Mouse (Mus musculus) lung, postnatal 14 days (tissue): ENCODE measurements around the gene Apip.
A peak's percentile ranks its signal among the peaks of the same experiment; 100 is the strongest.

Experiments used
- DNase-seq: peaks from one replicate; pipeline ENCODE4 v3.0.0; 2021

Apip gene

DNA sequence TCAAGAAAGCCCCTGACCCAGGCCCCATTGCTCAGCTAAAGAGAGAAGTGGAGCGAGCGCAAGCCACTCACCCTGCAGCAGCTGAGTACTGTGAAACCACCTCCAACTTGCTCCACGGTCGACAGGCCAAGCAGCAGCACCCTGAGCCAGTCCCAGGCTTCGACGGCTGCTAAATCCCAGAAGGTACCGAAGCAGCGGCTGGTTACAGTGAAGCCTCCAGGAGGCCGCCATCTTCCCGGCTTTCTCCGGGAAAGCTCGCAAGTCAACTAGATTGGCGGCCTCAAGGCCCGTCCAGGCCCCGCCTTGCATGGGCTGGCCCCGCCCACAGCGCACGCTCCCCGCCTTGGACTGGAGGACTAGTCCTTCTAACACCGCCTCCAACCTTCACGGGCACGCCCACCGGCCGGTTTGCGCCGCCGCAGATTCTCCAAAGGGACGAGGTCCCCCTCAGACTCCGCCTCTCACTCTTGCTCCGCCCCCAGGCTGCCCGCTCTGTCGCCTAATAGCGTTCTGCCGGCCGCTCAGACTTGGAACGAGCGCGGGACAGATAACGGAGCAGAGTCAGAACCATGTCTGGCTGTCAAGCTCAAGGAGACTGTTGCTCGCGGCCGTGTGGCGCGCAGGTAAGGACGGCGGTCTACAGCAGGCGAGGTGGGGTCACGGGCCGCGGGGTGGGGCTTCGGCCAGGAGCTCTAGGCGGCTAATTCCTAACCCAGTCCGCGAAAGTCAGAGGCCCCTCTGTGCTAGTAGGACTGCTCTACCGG is at the start of gene Apip, which contains the start of gene Pdhx:
Gene Apip (plus strand): TSS at position 457 of the 764 bp plus-strand sequence.
Gene Pdhx (minus strand): TSS at position 295 of the 764 bp plus-strand sequence.
- peak; percentile 100 for DNase-seq

DNA sequence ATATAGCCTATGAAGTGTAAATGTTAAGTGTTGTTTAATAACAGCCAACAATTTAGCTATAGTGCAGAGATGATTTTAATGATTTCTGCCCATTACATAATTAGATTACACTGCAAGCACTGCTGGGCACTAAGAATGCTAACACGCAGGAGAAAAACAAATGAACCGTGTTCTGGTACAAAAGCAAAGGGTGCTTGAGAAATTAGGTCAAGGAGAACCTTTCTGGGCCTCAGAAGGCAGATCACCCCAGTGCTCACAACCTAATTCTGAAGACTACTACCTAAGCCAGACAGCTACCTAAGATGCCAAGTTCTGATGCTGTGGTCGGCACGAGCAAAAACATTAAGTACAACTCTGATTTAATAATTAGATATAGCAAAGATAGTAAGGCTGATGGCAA is 35.6 kb upstream of the Apip start:
- DNase-seq, result no peak

DNA sequence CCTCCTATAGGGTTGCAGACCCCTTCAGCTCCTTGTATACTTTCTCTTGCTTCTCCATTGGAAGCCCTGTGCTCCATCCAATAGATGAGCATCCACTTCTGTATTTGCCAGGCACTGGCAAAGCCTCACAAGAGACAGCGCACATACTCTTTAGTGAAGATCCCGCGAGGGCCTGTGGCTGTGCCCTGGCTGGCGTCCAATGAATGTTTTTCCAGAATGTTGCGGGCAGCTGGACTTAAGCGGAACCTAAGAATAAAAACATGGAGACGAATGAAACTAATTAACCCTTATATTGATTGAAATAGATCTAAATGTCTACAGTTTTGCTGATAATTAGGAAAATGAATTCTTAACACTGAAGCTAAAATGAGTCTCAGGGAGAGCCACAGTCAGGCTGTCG is 32.6 kb upstream of the Apip start:
- peak; percentile 47 for DNase-seq

DNA sequence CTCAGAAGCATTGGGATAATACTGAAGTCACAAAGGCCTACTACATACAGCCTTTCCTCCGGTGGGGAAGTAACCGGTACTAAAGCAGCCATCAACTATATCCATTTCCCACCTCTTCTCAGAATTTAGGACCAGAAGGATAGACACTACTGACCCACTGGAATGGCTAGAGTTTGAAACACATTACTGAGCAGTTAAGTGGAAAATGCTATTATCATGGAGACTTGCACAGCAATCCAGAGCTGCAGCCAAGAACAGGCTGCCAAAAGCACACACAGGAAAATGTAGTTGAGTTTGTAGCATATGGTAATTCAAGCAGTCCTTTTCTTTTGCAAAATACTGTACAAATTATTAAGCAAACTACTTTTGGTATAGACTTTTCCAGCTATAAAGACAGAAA is 28.2 kb upstream of the Apip start:
- DNase-seq, result no peak

DNA sequence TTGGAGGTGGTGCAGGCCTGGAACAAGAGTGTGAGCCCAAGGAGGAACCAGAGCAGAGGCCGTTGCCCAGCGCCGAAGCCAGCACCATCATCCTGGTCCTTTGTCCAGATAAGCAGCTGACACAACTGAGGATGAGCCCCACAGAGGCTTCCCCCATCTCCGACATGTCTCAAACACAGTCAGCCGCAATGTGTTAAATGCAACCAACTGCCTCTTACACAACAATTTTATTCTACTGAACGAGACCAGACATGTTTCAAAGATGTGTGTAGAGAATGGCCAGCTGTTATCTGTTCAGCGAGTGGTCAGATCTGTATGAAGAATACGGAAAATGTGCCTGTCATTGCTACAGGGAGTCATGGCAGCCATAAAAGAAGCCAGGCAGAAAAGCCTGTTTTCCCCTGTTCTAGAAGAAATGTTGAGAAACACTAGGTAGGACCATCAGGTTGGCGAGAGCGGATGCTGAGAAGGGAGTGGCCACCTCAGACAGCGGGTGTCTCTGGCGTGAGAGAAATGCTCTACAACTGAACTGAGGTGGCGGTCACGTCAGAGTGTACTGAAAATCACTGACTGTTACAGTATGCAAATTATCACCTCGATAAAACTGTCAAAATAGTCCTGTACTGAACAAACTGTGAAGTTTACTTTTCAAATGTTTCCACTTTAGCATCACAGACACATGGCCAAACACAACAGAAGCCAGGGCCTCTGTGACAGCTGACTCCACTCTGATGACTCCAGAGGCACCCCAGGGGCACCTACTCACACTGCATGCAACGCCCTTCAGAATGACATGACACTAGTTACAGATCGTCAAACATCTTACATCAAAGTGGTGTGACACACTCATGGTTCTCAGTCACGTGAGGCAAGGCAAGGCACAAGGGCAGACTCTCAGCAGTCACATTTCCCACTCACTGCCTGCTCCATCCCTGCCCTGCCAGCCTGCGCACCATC is 21.3 kb upstream of the Apip start:
- no peak for DNase-seq

DNA sequence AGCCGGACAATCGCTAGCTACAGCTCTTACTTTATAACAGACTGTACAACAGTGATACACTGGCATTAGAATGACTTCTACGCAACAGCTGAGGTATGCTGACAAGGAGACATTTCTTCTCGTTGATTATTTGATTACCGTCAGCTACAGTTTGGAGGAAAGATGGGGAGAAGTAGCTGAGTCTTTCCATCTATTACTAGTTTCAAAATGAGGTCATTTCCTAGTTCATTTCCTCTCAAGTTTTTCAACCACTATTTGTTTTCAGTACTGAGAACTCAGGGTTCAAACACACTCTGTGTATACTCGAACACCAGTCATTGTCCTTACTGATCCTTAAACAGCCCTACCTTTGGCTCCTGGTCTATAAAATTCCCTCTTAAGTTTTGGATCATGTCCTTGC is 17.7 kb upstream of the Apip start:
- no peak for DNase-seq

DNA sequence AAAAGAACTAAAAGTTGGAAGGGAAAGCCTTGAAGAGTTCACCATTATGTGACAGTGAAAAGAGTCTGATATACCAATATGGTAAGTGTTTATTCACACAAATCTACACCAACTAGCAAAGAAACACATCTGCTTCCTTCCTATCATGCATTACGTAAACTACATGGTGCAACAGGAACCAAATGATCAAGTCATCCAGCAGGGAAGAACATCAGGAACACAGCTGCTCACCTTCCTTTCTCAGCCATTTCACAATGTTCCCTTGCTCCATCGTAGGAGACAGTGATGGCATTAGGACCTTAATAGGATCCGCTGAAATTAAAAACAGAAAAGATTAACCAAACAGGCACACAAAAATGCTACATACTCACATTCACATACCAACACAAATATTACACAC is 15.2 kb upstream of the Apip start:
- DNase-seq, result peak; percentile 11

DNA sequence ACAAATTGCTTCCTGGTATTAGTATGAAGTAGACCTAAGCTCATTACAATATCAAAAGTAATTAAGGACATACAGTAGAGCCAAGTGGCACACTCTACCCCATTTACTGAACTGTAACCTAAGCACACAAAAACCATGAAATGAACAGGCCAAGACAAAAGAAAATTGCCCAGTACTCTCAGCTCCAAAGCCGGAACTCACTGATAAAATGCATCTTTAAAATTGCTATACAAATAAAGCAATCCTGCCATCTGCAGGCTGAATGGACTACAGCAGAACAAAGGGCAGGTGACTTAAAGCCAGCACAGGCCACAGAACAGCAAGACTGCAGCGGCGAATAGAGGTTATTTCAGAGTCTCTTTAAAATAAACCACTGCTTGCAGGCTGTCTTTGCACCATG is 10.6 kb upstream of the Apip start:
- DNase-seq, result peak; percentile 64

DNA sequence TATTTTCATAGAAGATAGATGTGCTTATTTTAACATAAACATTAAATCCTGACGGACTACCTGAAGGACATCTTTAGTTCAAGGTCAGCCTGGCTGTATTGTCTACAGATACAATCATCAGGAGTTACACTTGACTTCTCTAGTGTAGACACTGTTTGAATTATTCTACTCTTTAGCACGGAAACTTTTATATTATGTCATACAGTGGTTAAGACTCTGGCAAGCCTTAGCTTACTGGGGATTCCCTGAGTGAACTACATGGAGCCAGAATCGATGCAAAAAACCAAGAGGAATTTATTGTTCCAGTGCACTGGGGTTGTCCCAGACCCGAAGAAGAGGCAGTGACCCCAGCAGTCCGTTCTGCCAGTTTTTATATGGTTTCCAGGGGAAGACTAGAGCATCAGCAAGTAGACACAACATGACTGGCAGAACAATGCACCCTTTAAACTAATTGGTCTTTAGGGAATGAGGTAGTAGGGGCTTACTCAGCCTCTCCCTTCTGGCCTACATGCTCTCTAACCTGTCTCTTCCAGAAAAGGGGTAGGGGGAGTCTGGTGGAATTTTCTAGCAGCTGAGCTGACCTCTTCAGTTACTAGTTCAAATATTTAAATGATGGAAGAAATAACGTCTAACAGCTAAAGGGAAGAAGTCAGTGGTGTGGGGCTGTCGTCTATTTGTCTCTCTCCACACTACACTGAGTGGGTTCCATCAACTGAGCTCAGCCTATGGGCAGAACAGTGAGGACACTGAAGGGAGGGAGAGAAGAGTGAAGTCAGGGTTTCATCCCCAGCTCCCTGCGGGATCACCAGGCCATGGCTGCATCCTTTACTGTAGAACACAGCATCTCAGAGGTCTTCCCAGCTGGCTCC is 6.6 kb upstream of the Apip start:
- no peak for DNase-seq

DNA sequence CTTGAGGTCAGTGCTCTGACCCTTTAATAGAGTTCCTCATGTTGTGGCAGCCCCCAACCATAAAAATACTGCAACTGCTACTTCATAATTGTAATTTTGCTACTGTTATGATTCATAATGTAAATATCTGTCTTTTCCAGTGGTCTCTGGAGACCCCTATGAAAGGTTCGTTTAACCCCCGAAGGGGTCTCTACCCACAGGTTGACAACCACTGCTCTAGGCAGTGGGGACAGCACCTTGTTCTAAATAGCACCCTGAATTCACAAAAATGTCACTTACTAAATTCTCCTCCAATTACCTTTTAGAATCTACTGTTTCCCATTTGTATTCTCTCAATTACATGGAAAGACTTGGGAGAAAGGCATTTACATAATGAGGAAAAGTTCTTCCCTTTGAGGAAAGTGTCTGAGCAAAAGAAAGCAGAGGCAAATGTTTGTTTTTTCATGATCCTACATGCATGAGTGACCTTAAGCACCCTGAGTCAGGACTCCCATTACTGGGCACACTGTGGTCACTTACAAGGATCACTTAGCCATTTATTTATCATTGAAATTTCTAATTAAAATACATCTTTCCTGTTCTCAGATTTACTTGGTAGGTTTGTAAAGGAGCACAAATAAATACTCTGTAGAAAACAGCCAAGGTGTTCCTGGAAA is 5.8 kb upstream of the Apip start:
- DNase-seq, result no peak

DNA sequence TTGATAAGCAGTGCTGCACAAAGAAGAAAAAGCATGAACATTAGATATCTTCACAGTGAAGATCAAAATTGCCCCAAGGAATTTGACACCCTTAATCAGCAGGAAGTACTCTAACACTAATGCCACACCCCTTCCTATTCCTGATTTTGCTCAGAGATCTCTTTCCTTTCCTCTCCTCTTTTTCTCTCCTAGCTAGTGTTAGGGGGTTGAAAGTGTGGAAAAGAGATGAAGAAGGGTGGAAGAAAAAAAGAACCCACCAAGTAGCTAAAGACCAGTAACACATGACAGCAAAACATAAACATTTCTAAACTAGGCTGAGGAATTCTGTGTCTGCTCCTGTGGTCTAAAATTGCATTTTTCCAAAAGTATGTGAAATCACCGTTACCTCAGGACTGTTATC is 4.9 kb upstream of the Apip start:
- no peak for DNase-seq

DNA sequence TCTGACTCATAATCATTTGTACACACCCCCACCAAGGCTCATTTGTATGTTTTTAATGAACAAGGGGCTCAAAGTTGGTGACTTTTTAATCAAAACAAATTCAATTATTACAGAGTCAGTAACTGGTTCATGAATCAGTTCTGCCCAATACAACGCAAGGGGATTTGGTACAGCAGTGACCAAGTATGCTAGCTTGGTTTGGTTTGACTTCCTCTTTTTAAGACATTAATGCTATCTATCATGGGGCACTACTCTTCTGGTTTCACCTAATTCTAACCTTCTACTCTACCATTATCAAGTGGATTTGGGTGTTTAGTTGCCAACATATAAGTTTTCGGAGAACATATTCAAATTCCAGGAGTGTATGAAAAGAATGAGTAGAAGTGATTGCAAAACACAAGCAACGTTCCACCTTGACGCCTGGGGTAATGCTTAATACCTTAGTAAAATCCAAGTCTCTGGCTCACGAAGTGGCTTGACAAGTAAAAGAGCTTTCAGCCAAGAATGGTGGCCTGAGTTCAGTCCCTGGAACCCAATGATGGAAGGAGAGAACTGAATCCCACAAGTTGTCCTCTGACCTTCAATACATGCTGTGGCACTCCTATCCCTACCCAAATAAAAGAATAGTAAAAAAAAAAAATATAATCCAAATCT is 3.6 kb upstream of the Apip start:
- no peak for DNase-seq

DNA sequence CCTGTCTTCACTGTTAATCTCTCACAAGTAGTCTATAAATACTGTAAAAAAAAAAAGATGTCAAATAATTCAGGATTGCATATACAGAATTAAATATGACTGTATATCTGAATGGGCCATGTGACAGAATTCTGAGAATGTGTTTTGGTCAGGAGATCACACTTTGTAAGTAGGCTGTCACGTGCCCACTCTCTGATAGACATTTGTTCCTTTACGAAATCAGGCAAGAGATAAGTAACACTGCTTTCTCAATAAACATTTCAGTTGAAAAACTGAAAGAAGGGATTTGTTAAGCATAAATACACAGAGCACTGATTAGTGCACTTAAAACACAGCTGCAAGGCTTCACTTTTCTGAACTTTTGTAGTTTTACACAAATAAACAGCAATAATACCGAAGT is 2.9 kb upstream of the Apip start:
- DNase-seq, result no peak

DNA sequence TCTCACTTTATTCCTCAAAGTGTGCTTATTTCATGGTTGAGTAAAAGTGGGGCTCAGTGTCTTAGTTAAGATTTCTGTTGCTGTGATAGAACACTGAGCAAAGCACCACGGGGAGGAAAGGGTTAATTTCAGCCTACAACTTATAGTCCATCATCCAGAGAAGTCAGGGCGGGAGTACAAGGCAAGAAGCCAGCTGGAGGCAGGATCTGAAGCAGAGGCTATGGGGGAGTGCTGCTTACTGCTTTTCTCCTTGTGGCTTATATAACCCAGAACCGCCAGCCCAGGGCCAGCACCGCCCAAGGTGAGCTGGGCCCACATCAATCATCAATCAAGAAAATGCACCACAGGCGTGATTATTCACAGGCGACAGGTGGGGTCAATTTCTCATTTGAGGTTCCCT is 7.6 kb downstream of the Apip start:
- DNase-seq, result no peak

DNA sequence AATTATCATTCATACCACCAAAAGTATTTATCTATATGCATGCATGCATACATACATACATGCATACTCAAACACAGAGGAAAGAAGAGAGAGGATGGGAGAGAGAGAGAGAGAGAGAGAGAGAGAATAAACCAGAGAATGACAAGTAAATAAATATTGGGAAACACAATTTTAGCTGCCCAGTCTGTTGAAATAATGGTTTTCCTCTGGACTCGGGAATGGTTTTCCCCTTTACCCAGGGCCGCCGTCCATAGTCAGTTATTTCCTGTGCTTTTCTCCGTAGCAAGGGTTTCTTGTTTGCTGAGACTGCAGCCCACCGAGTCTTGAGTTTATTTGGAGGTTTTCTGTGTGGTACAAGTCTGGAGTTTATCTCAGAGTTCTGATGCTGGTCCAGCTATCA is 8.2 kb downstream of the Apip start:
- no peak for DNase-seq

DNA sequence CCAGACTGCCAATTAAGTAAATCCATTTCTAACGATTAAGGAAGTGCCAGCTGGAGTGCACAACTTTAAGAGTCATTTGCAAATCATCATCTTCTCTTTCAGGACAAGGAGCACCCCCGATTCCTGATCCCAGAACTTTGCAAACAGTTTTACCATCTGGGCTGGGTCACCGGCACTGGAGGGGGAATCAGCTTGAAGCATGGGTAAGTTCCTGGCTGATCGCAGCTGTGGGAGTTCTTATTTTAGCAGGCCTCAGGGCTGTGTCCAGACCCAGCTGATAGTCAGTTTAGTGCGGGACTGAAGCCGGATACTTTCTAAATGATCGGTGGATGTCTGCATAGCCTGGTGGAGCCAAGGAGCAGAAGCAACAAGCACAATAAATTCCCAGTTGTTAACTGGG is 9.4 kb downstream of the Apip start:
- no peak for DNase-seq

DNA sequence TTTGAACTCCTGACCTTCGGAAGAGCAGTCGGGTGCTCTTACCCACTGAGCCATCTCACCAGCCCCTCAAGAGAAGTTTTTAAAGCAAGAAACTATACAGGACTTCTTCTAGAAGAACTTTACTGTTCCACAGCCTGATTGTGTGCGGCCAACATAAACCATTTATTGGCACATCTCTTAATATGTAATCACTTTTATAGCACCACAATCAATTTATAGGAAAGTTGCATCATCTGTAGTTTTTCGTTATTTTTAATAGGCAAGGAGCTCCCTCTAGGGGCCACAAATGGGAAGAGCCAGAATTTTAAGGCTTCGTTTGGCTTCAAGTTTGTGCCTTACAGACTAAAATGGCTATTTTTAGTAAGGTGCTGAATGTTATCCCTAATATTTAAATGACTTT is 11.0 kb downstream of the Apip start:
- peak; percentile 31 for DNase-seq

DNA sequence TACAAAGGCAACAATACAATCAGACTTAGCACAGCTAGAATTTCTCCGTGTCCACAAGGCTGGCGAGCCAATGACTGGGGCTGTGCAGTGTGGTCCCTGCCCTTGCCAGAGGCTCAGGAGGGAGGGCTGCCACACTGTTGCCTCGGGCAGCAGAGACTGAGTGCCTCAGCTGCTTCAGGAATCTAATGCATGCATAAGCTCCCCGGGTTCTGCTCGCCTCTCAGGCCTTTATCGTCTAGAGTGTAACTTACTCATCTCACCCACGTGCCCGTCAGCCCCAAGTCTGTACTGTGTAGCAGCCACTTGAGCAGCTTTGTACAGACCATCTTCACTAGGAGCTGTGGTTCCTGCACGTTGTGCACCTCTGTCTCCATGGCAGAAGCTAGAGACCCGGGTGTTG is 12.2 kb downstream of the Apip start:
- DNase-seq, result no peak

DNA sequence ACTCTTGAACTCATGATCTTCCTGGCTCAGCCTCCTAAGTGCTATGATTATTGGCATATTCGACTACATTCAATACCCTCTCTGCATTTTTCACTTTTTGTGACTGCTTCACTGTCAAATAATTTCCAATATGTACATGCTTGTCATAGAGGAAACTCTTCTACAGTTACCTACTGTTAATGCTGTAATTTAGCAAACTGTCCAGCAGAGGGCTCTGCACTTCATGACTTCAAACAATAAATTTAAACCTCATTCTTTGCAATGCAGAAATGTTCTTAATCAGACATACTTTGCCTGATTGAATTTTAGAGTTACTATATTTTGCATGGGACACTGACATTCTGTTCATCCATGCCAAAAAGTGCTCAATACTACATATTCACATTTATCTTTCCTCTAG is 13.0 kb downstream of the Apip start:
- DNase-seq, result peak; percentile 50

DNA sequence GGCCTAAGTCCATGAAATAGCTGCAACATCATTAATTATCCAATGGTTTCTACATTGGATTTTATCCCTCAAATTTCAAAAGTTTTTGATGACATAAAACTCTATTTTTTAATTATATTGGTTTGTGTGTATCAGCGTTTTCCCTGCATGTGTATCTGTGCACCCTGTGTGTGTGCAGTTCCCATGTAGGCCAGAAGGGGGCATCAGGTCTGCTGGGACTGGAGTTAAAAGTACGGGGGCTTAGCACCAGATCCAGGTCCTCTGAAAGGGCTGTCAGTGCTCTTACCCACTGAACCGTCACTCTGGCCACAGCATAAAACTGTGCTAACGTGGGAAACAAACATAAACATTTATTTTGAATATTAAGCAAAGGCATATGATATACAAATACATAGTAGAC is 14.6 kb downstream of the Apip start:
- DNase-seq, result no peak

DNA sequence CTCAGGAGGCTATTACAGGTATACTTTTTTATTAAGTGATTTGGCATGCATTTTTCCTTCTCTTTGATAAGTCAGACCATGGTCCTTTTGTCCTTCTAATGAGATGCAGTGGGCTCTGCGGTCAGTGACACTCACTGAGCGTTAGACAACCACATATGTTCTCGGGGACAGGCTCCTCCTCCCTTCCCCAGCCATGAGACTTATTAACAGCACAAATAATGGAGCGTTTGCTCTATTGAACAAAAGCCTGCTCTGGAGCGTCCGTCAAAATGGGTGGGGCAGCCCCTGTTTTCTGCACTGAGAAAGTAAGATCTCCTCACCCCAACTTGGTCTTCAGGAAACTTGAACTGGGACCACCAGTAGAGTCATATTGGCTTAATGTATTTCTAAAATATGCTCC is 16.0 kb downstream of the Apip start:
- no peak for DNase-seq

DNA sequence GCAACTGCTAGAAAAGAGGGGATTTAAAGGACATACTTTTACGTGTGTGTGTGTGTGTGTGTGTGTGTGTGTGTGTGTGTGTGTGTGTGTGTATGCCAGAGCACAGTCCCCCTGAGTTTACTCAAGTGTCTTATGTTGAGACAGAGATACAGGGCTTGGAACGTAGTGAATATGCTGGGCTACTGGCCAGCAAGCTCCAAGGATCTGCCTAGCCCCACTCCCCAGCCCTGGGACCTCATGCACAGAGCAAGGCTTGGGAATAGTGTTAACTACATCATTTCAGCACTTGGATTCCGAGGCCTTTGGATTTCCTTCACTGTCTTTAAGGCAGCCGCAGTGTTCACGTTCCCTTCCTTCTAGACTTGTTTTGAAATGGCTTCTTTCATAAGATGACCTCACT is 29.1 kb downstream of the Apip start:
- no peak for DNase-seq
